Mouse (Mus musculus) limb, embryonic 14.5 days (tissue): Measurements from ENCODE around the gene Gm43738. TPM values are rescaled to one million over a fixed set of nuclear protein-coding genes. Genes with fewer than 3 reads are reported as not detected.

Experiments
- ATAC-seq: fragments of 200-750 bp; cut with Nextera tagmentation; 2 replicates; pipeline ENCODE4 v1.8.0; 2017; ENCODE audit warnings: low read depth, moderate number of reproducible peaks, moderate TSS enrichment; ENCODE audit not compliant: low FRiP score
- DNase-seq: peaks from one replicate; pipeline ENCODE4 v3.0.0-alpha.2; 2015; ENCODE audit warnings: low spot score
- H3K27ac ChIP-seq: fragments of 300-500 bp; sonication (generic); replicated peaks from 2 replicates; pipeline ENCODE4 v1.5.1; 2014; ENCODE audit warnings: low read depth, mild to moderate bottlenecking, low read length, moderate library complexity, mixed read lengths
- H3K27me3 ChIP-seq: fragments of 300-500 bp; sonication (generic); 2 replicates; pipeline ENCODE4 v1.6.1; 2014; ENCODE audit warnings: low read length, mixed read lengths; ENCODE audit not compliant: control insufficient read depth, insufficient read depth
- H3K36me3 ChIP-seq: fragments of 300-500 bp; sonication (generic); 2 replicates; pipeline ENCODE4 v1.6.1; 2014; ENCODE audit warnings: mild to moderate bottlenecking, low read length, moderate library complexity, mixed read lengths; ENCODE audit not compliant: control insufficient read depth, insufficient read depth
- H3K4me1 ChIP-seq: fragments of 300-500 bp; sonication (generic); 2 replicates; pipeline ENCODE4 v1.6.1; 2014; ENCODE audit warnings: antibody characterized with exemption, low read length, mixed read lengths; ENCODE audit not compliant: control insufficient read depth, insufficient read depth
- H3K4me2 ChIP-seq: fragments of 300-500 bp; sonication (generic); replicated peaks from 2 replicates; pipeline ENCODE4 v1.6.1; 2014; ENCODE audit warnings: low read depth, mild to moderate bottlenecking, low read length, moderate library complexity; ENCODE audit not compliant: severe bottlenecking
- H3K4me3 ChIP-seq: fragments of 300-500 bp; sonication (generic); replicated peaks from 2 replicates; pipeline ENCODE4 v1.5.1; 2014; ENCODE audit warnings: low read length
- H3K9ac ChIP-seq: fragments of 300-500 bp; sonication (generic); 2 replicates; pipeline ENCODE4 v1.6.1; 2014; ENCODE audit warnings: mild to moderate bottlenecking, low read depth, low read length, moderate library complexity; ENCODE audit not compliant: severe bottlenecking
- H3K9me3 ChIP-seq: fragments of 300-500 bp; sonication (generic); 2 replicates; pipeline ENCODE4 v1.6.1; 2016; ENCODE audit warnings: low read length; ENCODE audit not compliant: control insufficient read depth
- POLR2A ChIP-seq: fragments of 200-500 bp; IDR thresholded peaks from 2 replicates; pipeline ENCODE4 v1.8.0; 2012; ENCODE audit warnings: inconsistent platforms, mild to moderate bottlenecking, moderate library complexity, borderline replicate concordance; ENCODE audit not compliant: insufficient read depth, insufficient read length; ENCODE audit errors: extremely low read depth
- WGBS: fragments of 180-500 bp; shearing (Covaris S2); extraction: QIAGEN DNeasy Blood & Tissue Kit; methylation state at CpG from one replicate; pipeline ENCODE4 v1.1.7; 2014; 5-methylcytosine and 5-hydroxymethylcytosine counted together
- polyA plus RNA-seq, 2 experiments: library from polyadenylated mRNA; depleted of rRNA in 1 of 2; stranded (reverse) in 1 of 2; unstranded in 1 of 2; fragments of >200 nt; fragmentation: Nextera tagmentation in 1 of 2; extraction: Ambion mirVana in 1 of 2; gene quantifications; 2 replicates each; pipeline versions ENCODE4 v1.2.1 to v1.2.3; 2012 to 2014

Gm43738 gene
- 0.03 TPM in 1 of 2 replicates, not detected in the other for polyA plus RNA-seq (2012; rRNA removed)
- not detected in 2 replicates for polyA plus RNA-seq (2014; fragmentation: Nextera tagmentation; extraction: Ambion mirVana)

DNA sequence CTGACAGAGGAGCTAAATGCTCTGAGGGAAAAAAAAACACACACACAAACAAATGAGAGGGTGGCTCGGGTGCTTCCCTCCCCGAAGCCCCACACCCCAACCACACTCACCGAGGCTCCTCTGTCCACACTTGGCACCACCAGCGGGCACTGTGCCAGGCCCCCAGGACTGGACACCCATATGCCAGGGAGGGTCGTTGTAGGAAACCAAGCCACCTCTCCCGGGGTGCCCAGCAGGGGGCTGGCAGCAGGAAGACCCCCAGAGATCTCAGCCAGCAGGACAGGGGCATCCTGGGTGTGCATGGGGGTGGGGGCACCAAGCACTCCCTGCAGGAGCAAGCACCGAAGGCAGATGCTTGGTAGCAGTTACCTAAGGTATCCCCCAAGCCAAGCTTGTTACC is at the start of gene Gm43738:
TSS of gene Gm43738 (minus strand) at position 289 of the 400 bp plus-strand sequence.
- TF ChIP-seq POLR2A = no peak
- Histone ChIP-seq H3K9me3 (no peaks in the 10 kb centered on the region), H3K27me3 (no peaks in the 10 kb centered on the region), H3K4me2 (peak within 1 kb of the TSS; percentile 78), H3K4me3 (peak within 1 kb of the TSS; percentile 68), H3K27ac (peak within 1 kb of the TSS; percentile 53; the same call in 1 of the 2 replicates), H3K9ac (peak within 1 kb of the TSS; percentile 54), H3K4me1 (peaks cover 8% of the 10 kb centered on the region), H3K36me3 (peaks cover 47% of the 10 kb centered on the region)
- DNase-seq (no peak), ATAC-seq (no peak)
- WGBS = 46% methylated on average over 7 of the region's 7 CpGs

DNA sequence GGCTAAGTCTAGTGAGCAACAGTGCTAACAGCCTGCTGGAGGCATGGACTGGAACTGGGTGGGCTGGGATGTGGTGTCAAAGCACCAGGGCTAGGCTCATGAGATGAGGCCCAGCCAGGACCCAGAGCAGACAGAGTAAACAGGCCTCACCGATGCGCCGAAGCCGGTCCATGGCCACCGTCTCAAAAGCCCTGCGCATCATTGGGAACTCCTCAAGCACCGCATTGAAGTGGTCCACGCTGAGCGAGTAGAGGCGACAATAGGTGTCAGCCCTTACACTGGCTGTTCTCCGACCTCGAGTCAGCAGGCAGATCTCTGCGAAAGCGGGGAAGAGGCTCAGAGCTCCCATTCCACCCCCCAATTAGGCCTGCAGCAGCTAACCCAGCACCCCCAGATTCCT is 47.7 kb upstream of the Gm43738 start:
- no peak for TF ChIP-seq POLR2A
- no peaks in the 10 kb centered on the region for H3K9me3 ChIP-seq
- 76% methylated on average over 14 of the region's 14 CpGs for WGBS
- H3K9ac ChIP-seq = no peak overlapping the region
- H3K4me3 ChIP-seq = 0 out of 2 replicates have a peak overlapping the region, but pooled peaks have one; percentile 22
- H3K36me3 ChIP-seq = no peaks in the 10 kb centered on the region
- peaks cover 8% of the 10 kb centered on the region; the same call in 1 of the 2 replicates for H3K27me3 ChIP-seq
- peak overlapping the region; percentile 44; the same call in 1 of the 2 replicates for H3K4me2 ChIP-seq
- ATAC-seq (no peak), DNase-seq (no peak)
- H3K4me1 ChIP-seq = peaks cover 3% of the 10 kb centered on the region; the same call in 1 of the 2 replicates
- no peak overlapping the region for H3K27ac ChIP-seq

DNA sequence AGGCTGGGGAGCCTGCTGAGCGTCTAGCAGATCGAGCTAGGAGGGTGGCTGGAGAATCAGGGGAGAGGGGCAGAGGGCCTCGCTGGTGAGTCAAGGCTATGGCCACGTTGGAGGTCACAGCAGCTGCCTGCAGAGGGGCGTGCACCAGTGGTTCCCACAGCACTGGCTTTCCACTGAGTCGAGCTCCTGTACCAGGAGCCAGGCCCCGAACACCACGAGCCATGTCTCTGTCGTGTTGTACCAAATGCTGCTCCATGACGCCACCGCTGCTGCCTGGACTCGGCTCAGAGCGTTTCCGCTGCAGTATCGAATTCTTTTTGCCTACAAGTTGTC is 47.0 kb upstream of the Gm43738 start:
- peak overlapping the region; percentile 22 for H3K4me3 ChIP-seq
- H3K4me1 ChIP-seq = peaks cover 3% of the 10 kb centered on the region; the same call in 1 of the 2 replicates
- peak overlapping the region; percentile 31 for H3K9ac ChIP-seq
- H3K4me2 ChIP-seq = peak overlapping the region; percentile 44
- no peaks in the 10 kb centered on the region for H3K9me3 ChIP-seq
- no peak for ATAC-seq
- DNase-seq = no peak
- no peaks in the 10 kb centered on the region for H3K36me3 ChIP-seq
- no peak for TF ChIP-seq POLR2A
- 9% methylated on average over 14 of the region's 15 CpGs for WGBS
- H3K27ac ChIP-seq = no peak overlapping the region
- peaks cover 8% of the 10 kb centered on the region; the same call in 1 of the 2 replicates for H3K27me3 ChIP-seq

DNA sequence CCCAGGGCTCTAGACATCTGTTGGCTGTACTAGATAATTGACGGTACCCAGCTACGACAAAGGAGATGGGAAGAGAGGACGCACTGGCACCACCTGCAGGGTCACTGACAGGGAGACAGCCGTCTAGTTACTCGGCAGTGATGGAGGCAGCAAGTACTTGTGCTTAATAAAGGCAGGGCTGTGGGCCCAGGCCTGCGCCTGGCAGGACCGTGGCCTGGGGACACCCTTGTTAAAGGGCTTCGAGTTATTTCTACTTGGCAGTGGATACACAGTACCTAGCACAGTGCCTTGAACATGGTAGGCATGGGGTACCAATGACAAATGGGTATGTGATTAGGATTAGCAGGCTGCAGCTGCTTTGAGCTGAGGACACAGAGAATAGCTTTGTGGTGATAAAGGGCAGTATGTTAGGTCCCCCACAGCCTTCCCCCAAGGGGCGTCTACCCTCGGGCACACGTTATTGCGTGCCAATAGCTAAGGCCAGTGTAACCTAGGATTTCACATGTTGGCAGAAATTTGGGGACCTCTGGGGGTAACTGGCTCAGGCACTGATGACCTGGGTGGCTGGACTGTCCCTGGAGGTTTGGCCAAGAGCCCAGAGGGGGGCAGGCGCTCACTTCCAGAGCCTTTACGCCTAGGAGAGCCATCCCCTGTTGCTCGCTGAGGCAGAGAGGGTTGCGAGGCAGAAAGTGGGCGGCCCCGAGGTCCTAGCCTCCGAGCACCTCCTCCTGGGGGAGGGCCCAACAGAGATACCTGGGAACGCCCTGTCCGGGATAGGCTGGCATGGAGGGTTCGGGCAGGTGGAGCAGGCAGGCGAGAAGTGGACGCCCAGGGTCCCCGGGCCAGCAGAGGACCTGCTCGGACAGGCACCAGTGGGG is 46.4 kb upstream of the Gm43738 start:
- ATAC-seq = no peak

GRCm38 (mm10) chr3:89145566-89145965 is 44.7 kb upstream of the Gm43738 start:
- no peak for TF ChIP-seq POLR2A
- H3K36me3 ChIP-seq = no peaks in the 10 kb centered on the region
- peaks cover 3% of the 10 kb centered on the region; the same call in 1 of the 2 replicates for H3K4me1 ChIP-seq
- DNase-seq (no peak), ATAC-seq (no peak)
- 25% methylated on average over 8 of the region's 8 CpGs for WGBS
- H3K9ac ChIP-seq = no peak overlapping the region
- H3K9me3 ChIP-seq = no peaks in the 10 kb centered on the region
- H3K27me3 ChIP-seq = peaks cover 8% of the 10 kb centered on the region; the same call in 1 of the 2 replicates
- H3K27ac ChIP-seq = no peak overlapping the region
- no peak overlapping the region for H3K4me2 ChIP-seq
- H3K4me3 ChIP-seq = no peak overlapping the region

More for the DNA sequence above, 46.4 kb upstream of the Gm43738 start:
- no peak for DNase-seq
- no peak overlapping the region for H3K27ac ChIP-seq
- peaks cover 8% of the 10 kb centered on the region; the same call in 1 of the 2 replicates for H3K27me3 ChIP-seq
- TF ChIP-seq POLR2A = no peak
- peak overlapping the region; percentile 31 for H3K9ac ChIP-seq
- peaks cover 3% of the 10 kb centered on the region; the same call in 1 of the 2 replicates for H3K4me1 ChIP-seq
- no peaks in the 10 kb centered on the region for H3K36me3 ChIP-seq
- no peaks in the 10 kb centered on the region for H3K9me3 ChIP-seq
- H3K4me2 ChIP-seq = peak overlapping the region; percentile 44
- WGBS = 24% methylated on average over 26 of the region's 26 CpGs
- H3K4me3 ChIP-seq = peak overlapping the region; percentile 22
